Mouse (Mus musculus) heart, embryonic 11.5 days (tissue): ENCODE measurements around the gene Clstn2. TPM values are rescaled to one million over a fixed set of nuclear protein-coding genes. Genes with fewer than 3 reads are reported as not detected.

Experiments used
- ATAC-seq: fragments of 200-750 bp; cut with Nextera tagmentation; replicated peaks from 2 replicates; pipeline ENCODE4 v1.8.0; 2017; ENCODE audit warnings: moderate library complexity; ENCODE audit not compliant: insufficient number of reproducible peaks, low FRiP score, low TSS enrichment
- H3K27ac ChIP-seq: fragments of 300-500 bp; sonication (generic); 2 replicates; pipeline ENCODE4 v1.5.1; 2014; ENCODE audit warnings: mild to moderate bottlenecking, low read depth, low read length
- H3K27me3 ChIP-seq: fragments of 300-500 bp; sonication (generic); 2 replicates; pipeline ENCODE4 v1.6.1; 2014; ENCODE audit warnings: mild to moderate bottlenecking, low read length, mixed read lengths; ENCODE audit not compliant: control insufficient read depth, insufficient read depth
- H3K36me3 ChIP-seq: fragments of 300-500 bp; sonication (generic); 2 replicates; pipeline ENCODE4 v1.6.1; 2014; ENCODE audit warnings: mild to moderate bottlenecking, low read length, moderate library complexity, mixed read lengths; ENCODE audit not compliant: control insufficient read depth, insufficient read depth
- H3K4me1 ChIP-seq: fragments of 300-500 bp; sonication (generic); 2 replicates; pipeline ENCODE4 v1.6.1; 2014; ENCODE audit warnings: low read length; ENCODE audit not compliant: control insufficient read depth, insufficient read depth
- H3K4me2 ChIP-seq: fragments of 300-500 bp; sonication (generic); 2 replicates; pipeline ENCODE4 v1.6.1; 2014; ENCODE audit warnings: mild to moderate bottlenecking, moderate library complexity
- H3K4me3 ChIP-seq: fragments of 300-500 bp; sonication (generic); 2 replicates; pipeline ENCODE4 v1.5.1; 2014; ENCODE audit warnings: low read depth, low read length
- H3K9ac ChIP-seq: fragments of 300-500 bp; sonication (generic); 2 replicates; pipeline ENCODE4 v1.6.1; 2014; ENCODE audit warnings: mild to moderate bottlenecking, low read depth, low read length, moderate library complexity
- H3K9me3 ChIP-seq: fragments of 300-500 bp; sonication (generic); replicated peaks from 2 replicates; pipeline ENCODE4 v1.6.1; 2016; ENCODE audit warnings: low read length; ENCODE audit not compliant: control insufficient read depth
- WGBS: fragments of 180-500 bp; shearing (Covaris S2); extraction: QIAGEN DNeasy Blood & Tissue Kit; methylation state at CpG from one replicate; pipeline ENCODE4 v1.1.7; 2014; ENCODE audit not compliant: insufficient replicate concordance; 5-methylcytosine and 5-hydroxymethylcytosine counted together
- polyA plus RNA-seq: library from polyadenylated mRNA; unstranded; fragments of >200 nt; fragmentation: Nextera tagmentation; extraction: Ambion mirVana; gene quantifications from 2 replicates; pipeline ENCODE4 v1.2.1, GENCODE M21; 2014

The Clstn2 gene
- polyA plus RNA-seq, 1 experiment from 2014 or later = 1.5 TPM

GRCm38 (mm10) chr9:98025548-98025947, 7.4 kb downstream of the Clstn2 start:
- ATAC-seq = no peak
- no peaks in the 10 kb centered on the region for H3K4me1 ChIP-seq
- no peaks in the 10 kb centered on the region; the same call in 1 of the 2 replicates for H3K27me3 ChIP-seq
- H3K36me3 ChIP-seq = no peaks in the 10 kb centered on the region
- H3K4me3 ChIP-seq = no peak overlapping the region
- 80% methylated on average over 3 of the region's 3 CpGs for WGBS
- no peaks in the 10 kb centered on the region for H3K9me3 ChIP-seq
- H3K4me2 ChIP-seq = no peak overlapping the region
- H3K9ac ChIP-seq = no peak overlapping the region
- no peak overlapping the region for H3K27ac ChIP-seq

GRCm38 (mm10) chr9:98023069-98023468, 9.9 kb downstream of the Clstn2 start:
- no peaks in the 10 kb centered on the region for H3K4me1 ChIP-seq
- no peak overlapping the region for H3K4me3 ChIP-seq
- H3K9ac ChIP-seq = no peak overlapping the region
- WGBS = 80% methylated on average over 11 of the region's 11 CpGs
- no peaks in the 10 kb centered on the region for H3K9me3 ChIP-seq
- H3K4me2 ChIP-seq = no peak overlapping the region
- no peak overlapping the region for H3K27ac ChIP-seq
- H3K36me3 ChIP-seq = no peaks in the 10 kb centered on the region
- H3K27me3 ChIP-seq = no peaks in the 10 kb centered on the region; the same call in 1 of the 2 replicates
- ATAC-seq = no peak

GRCm38 (mm10) chr9:98019876-98020275, 13.1 kb downstream of the Clstn2 start:
- Histone ChIP-seq H3K27ac (no peak overlapping the region), H3K4me3 (no peak overlapping the region), H3K4me1 (no peaks in the 10 kb centered on the region), H3K36me3 (no peaks in the 10 kb centered on the region), H3K9me3 (no peaks in the 10 kb centered on the region), H3K27me3 (no peaks in the 10 kb centered on the region; the same call in 1 of the 2 replicates), H3K9ac (no peak overlapping the region), H3K4me2 (no peak overlapping the region)
- ATAC-seq = no peak
- 68% methylated on average over 2 of the region's 2 CpGs for WGBS

- Histone ChIP-seq H3K4me1 (no peaks in the 10 kb centered on the region), H3K4me3 (no peak overlapping the region), H3K9me3 (no peaks in the 10 kb centered on the region), H3K36me3 (no peaks in the 10 kb centered on the region), H3K9ac (no peak overlapping the region), H3K27me3 (no peaks in the 10 kb centered on the region; the same call in 1 of the 2 replicates), H3K27ac (no peak overlapping the region), H3K4me2 (no peak overlapping the region)
- no peak for ATAC-seq
- WGBS = 76% methylated on average over 5 of the region's 5 CpGs
Measured at GRCm38 (mm10) chr9:98018687-98019086, 14.3 kb downstream of the Clstn2 start.

- WGBS = 83% methylated on average over 5 of the region's 5 CpGs
- H3K4me2 ChIP-seq = no peak overlapping the region
- H3K9me3 ChIP-seq = no peaks in the 10 kb centered on the region
- no peaks in the 10 kb centered on the region for H3K4me1 ChIP-seq
- ATAC-seq = no peak
- no peak overlapping the region for H3K9ac ChIP-seq
- H3K36me3 ChIP-seq = no peaks in the 10 kb centered on the region
- H3K27me3 ChIP-seq = no peaks in the 10 kb centered on the region; the same call in 1 of the 2 replicates
- H3K27ac ChIP-seq = no peak overlapping the region
- no peak overlapping the region for H3K4me3 ChIP-seq
Measured at GRCm38 (mm10) chr9:98016576-98016975, 16.4 kb downstream of the Clstn2 start.

- 77% methylated on average over 5 of the region's 5 CpGs for WGBS
- Histone ChIP-seq H3K4me2 (no peak overlapping the region), H3K4me1 (no peaks in the 10 kb centered on the region), H3K4me3 (no peak overlapping the region), H3K27me3 (no peaks in the 10 kb centered on the region), H3K9ac (no peak overlapping the region), H3K9me3 (no peaks in the 10 kb centered on the region), H3K27ac (no peak overlapping the region), H3K36me3 (no peaks in the 10 kb centered on the region)
- no peak for ATAC-seq
Measured at GRCm38 (mm10) chr9:97996349-97996748, 36.6 kb downstream of the Clstn2 start.

- Histone ChIP-seq H3K4me3 (no peak overlapping the region), H3K27ac (no peak overlapping the region), H3K4me2 (no peak overlapping the region), H3K9ac (no peak overlapping the region), H3K36me3 (no peaks in the 10 kb centered on the region), H3K27me3 (no peaks in the 10 kb centered on the region), H3K9me3 (no peaks in the 10 kb centered on the region), H3K4me1 (no peaks in the 10 kb centered on the region)
- WGBS = 65% methylated on average over 4 of the region's 4 CpGs
- ATAC-seq = no peak
Measured at GRCm38 (mm10) chr9:97995723-97996122, 37.3 kb downstream of the Clstn2 start.

- Histone ChIP-seq H3K9me3 (no peaks in the 10 kb centered on the region), H3K4me2 (no peak overlapping the region), H3K4me1 (no peaks in the 10 kb centered on the region), H3K27ac (no peak overlapping the region), H3K27me3 (no peaks in the 10 kb centered on the region), H3K4me3 (no peak overlapping the region), H3K36me3 (no peaks in the 10 kb centered on the region), H3K9ac (no peak overlapping the region)
- no peak for ATAC-seq
- 55% methylated on average over 4 of the region's 4 CpGs for whole genome bisulfite sequencing
Measured at GRCm38 (mm10) chr9:97992131-97992530, 40.9 kb downstream of the Clstn2 start.

- Histone ChIP-seq H3K4me2 (no peak overlapping the region), H3K27ac (no peak overlapping the region), H3K36me3 (no peaks in the 10 kb centered on the region), H3K9me3 (no peaks in the 10 kb centered on the region), H3K9ac (no peak overlapping the region), H3K4me1 (no peaks in the 10 kb centered on the region), H3K27me3 (no peaks in the 10 kb centered on the region), H3K4me3 (no peak overlapping the region)
- 74% methylated on average over 3 of the region's 3 CpGs for WGBS
- ATAC-seq = no peak
Measured at GRCm38 (mm10) chr9:97977339-97977738, 55.6 kb downstream of the Clstn2 start.
